Mouse (Mus musculus): ENCODE measurements at regions not wholly inside any gene's neighbourhood (a gene's known extent, or its start where the extent isn't known, plus 50 kb on each side); places are given as distances from the start of the nearest gene placed in this dataset.

DNA sequence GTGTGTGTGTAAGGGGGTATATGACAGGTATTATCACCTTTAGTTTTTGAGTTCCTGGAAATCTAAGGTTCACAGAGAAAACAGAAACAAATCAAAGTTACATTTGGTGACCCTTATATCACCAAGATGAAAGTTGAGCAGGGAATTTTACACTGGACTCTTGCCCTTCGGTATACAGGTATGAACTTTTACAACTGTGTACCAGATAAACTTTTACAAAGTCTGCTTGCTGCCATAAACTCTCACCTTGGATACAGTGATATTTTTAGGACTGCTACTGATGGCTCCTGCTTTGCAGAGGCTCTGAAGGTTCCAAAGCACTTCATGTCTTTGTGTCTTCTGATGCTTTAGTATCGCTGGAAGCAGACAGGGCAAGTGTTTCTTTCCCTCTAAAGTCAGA is 461.3 kb upstream of the Smarca2 start:
- no peaks in the 10 kb centered on the region for H3K27me3 ChIP-seq
- H3K4me1 ChIP-seq = no peaks in the 10 kb centered on the region
- no peak for ATAC-seq (replicated peaks; ENCODE audit: low FRiP score)
- H3K27ac ChIP-seq = no peak overlapping the region
- no peak overlapping the region for H3K4me2 ChIP-seq
- no peaks in the 10 kb centered on the region for H3K9me3 ChIP-seq (replicated peaks)
- no peak overlapping the region for H3K4me3 ChIP-seq (replicated peaks)
- H3K36me3 ChIP-seq = no peaks in the 10 kb centered on the region
- 90% methylated on average over 2 of the region's 2 CpGs for WGBS
- no peak overlapping the region for H3K9ac ChIP-seq

DNA sequence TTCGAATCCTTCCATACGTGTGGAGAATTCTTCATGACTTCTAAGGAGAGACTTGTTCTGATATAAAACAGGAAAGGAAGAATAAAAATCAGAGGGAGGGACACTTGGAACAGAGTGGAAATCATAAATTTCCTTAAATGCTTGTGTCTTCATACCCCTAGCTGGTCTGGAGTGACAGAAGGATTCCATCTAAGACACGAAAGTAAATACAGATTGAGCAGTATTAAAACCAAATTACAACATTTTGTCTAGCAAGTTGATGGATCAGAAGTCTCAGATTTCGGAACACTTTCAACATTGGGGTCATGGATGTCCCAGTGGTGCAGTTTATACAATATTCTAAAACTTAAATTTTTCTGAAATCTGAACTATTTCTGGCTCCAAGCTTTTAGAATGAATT is 453.6 kb upstream of the Smarca2 start:
- Histone ChIP-seq H3K27me3 (no peaks in the 10 kb centered on the region), H3K9me3 (replicated peaks) (no peaks in the 10 kb centered on the region), H3K4me1 (no peaks in the 10 kb centered on the region), H3K27ac (no peak overlapping the region), H3K36me3 (no peaks in the 10 kb centered on the region), H3K4me3 (replicated peaks) (no peak overlapping the region), H3K4me2 (no peak overlapping the region), H3K9ac (no peak overlapping the region)
- ATAC-seq (replicated peaks; ENCODE audit: low FRiP score) = no peak
- 50% methylated on average over 4 of the region's 4 CpGs for WGBS

DNA sequence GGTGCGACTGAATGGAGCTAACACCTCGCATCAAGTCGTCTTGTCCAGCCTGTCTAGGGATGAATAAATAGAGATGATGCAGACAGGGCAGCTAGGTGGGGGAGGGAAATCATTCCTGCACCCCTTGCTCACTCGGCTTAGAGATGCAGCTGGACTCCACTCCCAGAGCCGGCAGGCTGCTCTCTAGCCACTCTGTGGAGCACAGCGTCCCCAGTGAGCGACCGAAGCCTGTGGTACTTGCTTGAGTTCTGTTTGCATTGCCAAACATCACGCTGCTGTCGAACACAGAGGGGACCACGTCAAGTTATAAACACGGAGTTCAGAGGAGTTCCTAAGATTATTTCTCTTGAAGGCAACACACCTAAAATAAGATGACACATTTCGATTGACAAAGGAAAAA is 439.9 kb upstream of the Smarca2 start:
- Histone ChIP-seq H3K4me1 (no peaks in the 10 kb centered on the region), H3K27me3 (0 out of 2 replicates have a peak, but pooled peaks cover 4% of the 10 kb centered on the region), H3K9me3 (replicated peaks) (no peaks in the 10 kb centered on the region), H3K36me3 (no peaks in the 10 kb centered on the region), H3K9ac (no peak overlapping the region), H3K4me3 (replicated peaks) (no peak overlapping the region), H3K4me2 (no peak overlapping the region), H3K27ac (no peak overlapping the region)
- no peak for ATAC-seq (replicated peaks; ENCODE audit: low FRiP score)
- WGBS = 46% methylated on average over 13 of the region's 13 CpGs

DNA sequence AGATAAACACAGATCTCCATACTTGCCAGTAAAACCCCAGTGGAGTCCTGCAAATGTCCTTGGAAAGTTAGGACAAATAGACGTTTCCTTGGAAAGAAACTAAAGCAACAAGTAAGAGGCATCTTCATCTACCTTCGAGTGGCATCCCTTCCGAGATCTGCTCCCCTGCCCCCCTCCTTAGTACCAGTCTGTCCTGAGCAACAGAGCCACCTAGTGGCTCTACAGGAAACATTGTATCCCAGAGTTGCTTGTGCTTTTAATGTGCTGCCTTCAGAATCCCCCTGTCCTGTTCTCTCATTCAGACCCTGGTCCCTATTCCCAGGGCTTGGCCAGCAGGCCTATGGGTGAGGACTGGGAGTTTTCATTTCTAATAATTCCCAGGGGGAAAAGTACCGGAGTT is 423.1 kb upstream of the Smarca2 start:
- Histone ChIP-seq H3K4me2 (no peak overlapping the region), H3K36me3 (no peaks in the 10 kb centered on the region), H3K4me3 (replicated peaks) (no peak overlapping the region), H3K4me1 (no peaks in the 10 kb centered on the region), H3K9me3 (replicated peaks) (no peaks in the 10 kb centered on the region), H3K9ac (no peak overlapping the region), H3K27me3 (no peaks in the 10 kb centered on the region), H3K27ac (no peak overlapping the region)
- ATAC-seq (replicated peaks; ENCODE audit: low FRiP score) = 0 out of 2 replicates have a peak, but pooled peaks have one; percentile 29
- WGBS = 24% methylated on average over 4 of the region's 4 CpGs

DNA sequence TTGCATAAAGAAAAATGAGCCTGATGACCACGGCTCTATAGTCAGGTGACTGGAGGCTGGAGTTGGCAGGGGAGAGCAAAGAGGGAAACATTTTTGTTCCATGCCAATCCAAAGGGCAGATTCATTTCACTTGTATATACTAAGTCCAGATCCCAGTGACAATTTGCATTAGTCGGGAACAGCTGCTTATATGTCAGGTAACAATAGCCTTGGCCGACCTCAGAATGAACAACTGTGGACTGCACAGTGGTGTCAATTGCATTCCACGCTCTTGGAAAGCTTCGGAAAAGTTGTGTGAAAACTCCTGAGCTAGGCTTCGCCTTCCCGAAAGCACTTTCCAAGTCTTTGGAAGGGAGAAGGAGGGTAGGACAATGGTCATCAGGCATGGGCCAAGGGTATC is 419.8 kb upstream of the Smarca2 start:
- no peak overlapping the region for H3K9ac ChIP-seq
- no peak overlapping the region for H3K4me3 ChIP-seq (replicated peaks)
- H3K9me3 ChIP-seq (replicated peaks) = no peaks in the 10 kb centered on the region
- H3K36me3 ChIP-seq = no peaks in the 10 kb centered on the region
- 79% methylated on average over 7 of the region's 7 CpGs for WGBS
- no peak for ATAC-seq (replicated peaks; ENCODE audit: low FRiP score)
- H3K4me1 ChIP-seq = no peaks in the 10 kb centered on the region
- no peaks in the 10 kb centered on the region for H3K27me3 ChIP-seq
- no peak overlapping the region for H3K27ac ChIP-seq
- no peak overlapping the region for H3K4me2 ChIP-seq

DNA sequence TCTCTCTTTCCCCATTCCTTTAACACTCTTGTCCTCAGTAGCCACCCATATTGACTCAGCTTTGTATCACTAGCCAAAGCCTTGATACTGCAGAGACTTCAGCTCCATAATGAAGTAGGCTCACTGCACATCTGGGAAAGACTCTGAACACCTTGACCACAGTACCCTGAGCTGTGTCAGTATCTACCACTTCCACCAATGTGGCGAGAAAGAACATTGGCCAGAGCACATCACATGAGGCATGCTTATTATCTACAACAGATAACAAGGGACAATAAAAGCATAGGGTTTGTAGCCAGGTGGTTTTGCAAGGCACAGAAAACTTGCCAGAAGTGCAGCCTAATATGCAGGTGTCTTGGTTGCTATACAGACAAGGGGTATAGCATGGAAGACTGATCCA is 414.0 kb upstream of the Smarca2 start:
- Histone ChIP-seq H3K4me1 (no peaks in the 10 kb centered on the region), H3K9me3 (replicated peaks) (no peaks in the 10 kb centered on the region), H3K9ac (no peak overlapping the region), H3K27ac (no peak overlapping the region), H3K27me3 (no peaks in the 10 kb centered on the region), H3K36me3 (no peaks in the 10 kb centered on the region), H3K4me2 (no peak overlapping the region), H3K4me3 (replicated peaks) (no peak overlapping the region)
- WGBS = 83% methylated on average over 1 of the region's 1 CpGs
- no peak for ATAC-seq (replicated peaks; ENCODE audit: low FRiP score)

DNA sequence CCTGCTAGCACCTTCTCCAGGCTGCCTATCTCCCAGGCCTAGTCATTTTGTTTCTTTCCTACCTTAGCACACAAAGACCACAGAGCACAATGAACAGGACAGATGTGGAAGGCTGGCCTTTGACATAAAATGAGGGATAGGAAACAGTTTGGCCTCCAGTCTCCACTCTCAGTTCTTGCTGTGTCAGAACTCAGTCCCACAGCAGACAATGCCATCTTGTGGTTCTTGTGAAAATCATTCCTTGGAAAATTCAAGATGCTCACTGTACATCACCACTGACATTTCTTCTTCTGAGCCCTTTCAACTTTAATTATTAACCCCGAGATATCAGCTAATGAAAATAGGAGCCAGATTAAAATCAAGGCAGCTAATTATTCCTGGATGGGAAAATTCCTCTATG is 411.2 kb upstream of the Smarca2 start:
- Histone ChIP-seq H3K4me1 (no peaks in the 10 kb centered on the region), H3K36me3 (no peaks in the 10 kb centered on the region)
- WGBS = 59% methylated on average over 1 of the region's 1 CpGs

DNA sequence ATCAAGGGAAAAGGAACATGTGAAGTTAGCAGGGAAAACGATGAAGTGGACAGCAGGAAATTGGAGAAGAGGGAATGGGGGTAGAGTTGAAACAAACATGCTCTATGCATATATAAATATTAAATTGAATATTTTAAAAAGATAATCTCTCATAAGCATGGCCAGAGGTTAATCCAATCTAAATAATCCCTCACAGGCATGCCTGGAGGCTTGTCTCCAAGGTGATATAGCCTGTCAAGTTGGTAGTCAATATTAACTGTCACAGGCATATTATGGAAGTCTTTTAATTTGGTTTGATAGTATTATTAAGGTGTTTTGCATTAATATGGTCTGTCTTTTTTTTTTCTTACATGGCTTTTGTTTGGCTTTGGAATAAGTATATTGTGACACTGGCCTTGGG is 396.1 kb upstream of the Smarca2 start:
- Histone ChIP-seq H3K27ac (no peak overlapping the region), H3K27me3 (no peaks in the 10 kb centered on the region), H3K4me2 (no peak overlapping the region), H3K4me1 (no peaks in the 10 kb centered on the region), H3K9me3 (replicated peaks) (no peaks in the 10 kb centered on the region), H3K4me3 (replicated peaks) (no peak overlapping the region), H3K36me3 (no peaks in the 10 kb centered on the region), H3K9ac (no peak overlapping the region)
- no peak for ATAC-seq (replicated peaks; ENCODE audit: low FRiP score)
- 84% methylated on average over 1 of the region's 1 CpGs for WGBS

More for the DNA sequence above, 411.2 kb upstream of the Smarca2 start:
- no peak overlapping the region for H3K4me2 ChIP-seq
- H3K9me3 ChIP-seq (replicated peaks) = no peaks in the 10 kb centered on the region
- no peak overlapping the region for H3K4me3 ChIP-seq (replicated peaks)
- no peaks in the 10 kb centered on the region for H3K27me3 ChIP-seq
- H3K27ac ChIP-seq = no peak overlapping the region
- ATAC-seq (replicated peaks; ENCODE audit: low FRiP score) = no peak
- no peak overlapping the region for H3K9ac ChIP-seq

DNA sequence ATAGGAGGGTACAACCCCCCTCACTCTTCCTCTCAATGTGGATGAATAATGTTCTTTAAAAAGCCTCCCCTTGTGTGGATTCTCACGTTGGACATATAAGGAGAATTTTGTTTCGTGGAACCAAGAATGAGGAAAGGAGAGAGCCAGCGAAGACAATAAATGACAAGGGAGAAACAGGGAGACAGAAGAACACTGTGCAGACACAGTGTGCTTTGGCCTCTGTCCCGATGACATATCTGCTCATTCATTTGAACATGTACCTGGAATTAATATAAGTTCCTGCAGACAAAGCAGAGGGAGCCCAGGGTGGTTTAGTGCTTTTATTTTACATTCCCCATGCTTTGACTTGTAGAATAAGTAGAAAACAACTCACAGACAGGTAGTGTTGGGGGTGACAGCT is 370.3 kb upstream of the Smarca2 start:
- H3K4me1 ChIP-seq = no peaks in the 10 kb centered on the region
- no peaks in the 10 kb centered on the region for H3K9me3 ChIP-seq (replicated peaks)
- no peak overlapping the region for H3K27ac ChIP-seq

DNA sequence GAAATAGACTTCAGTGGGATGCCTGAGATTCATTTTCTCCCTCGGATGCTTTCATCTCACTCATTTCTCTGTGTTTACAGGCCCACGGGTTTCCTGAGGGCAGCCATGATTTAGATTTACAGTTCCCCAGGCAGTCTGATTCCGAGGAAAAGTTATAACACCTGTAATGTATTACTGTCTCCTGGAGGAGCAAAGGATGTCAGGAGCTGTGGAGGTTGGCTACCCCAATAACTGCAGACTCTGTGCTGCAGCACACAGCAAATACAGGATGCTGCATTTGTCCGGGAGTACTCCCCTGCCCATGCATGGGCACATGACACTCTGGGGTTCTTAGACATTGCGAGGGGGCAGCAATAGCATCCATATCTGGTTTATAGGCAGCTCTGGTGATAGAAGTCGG is 360.8 kb upstream of the Smarca2 start:
- no peaks in the 10 kb centered on the region for H3K9me3 ChIP-seq (replicated peaks)
- no peak for ATAC-seq (replicated peaks; ENCODE audit: low FRiP score)
- no peak overlapping the region for H3K27ac ChIP-seq
- no peak overlapping the region for H3K9ac ChIP-seq
- no peaks in the 10 kb centered on the region for H3K4me1 ChIP-seq
- H3K4me2 ChIP-seq = no peak overlapping the region
- no peak overlapping the region for H3K4me3 ChIP-seq (replicated peaks)
- no peaks in the 10 kb centered on the region for H3K36me3 ChIP-seq
- no peaks in the 10 kb centered on the region for H3K27me3 ChIP-seq
- WGBS = 44% methylated on average over 6 of the region's 6 CpGs

More for the DNA sequence above, 370.3 kb upstream of the Smarca2 start:
- Histone ChIP-seq H3K27me3 (no peaks in the 10 kb centered on the region), H3K9ac (no peak overlapping the region), H3K4me2 (no peak overlapping the region), H3K36me3 (no peaks in the 10 kb centered on the region), H3K4me3 (replicated peaks) (no peak overlapping the region)
- ATAC-seq (replicated peaks; ENCODE audit: low FRiP score) = no peak
- WGBS = 72% methylated on average over 4 of the region's 4 CpGs

DNA sequence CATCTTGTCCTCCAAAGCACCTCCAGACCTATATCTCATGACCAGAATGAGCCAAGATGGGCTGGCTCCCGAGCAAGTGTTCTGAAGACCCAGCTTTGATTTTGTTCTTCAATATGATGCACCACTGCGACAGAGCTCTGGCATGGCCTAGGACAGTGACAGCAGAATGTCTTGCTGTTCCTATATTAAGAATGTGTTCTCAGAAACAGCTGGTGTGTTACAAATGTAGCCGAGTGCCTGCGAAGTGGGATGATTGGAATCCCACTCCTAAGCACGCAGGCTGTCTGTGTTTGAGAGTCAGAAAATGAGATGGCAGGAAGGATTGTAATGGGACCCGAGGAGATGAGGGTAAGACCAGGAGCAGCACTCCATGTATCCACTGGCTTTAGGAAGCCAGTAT is 355.1 kb upstream of the Smarca2 start:
- 87% methylated on average over 6 of the region's 6 CpGs for WGBS
- Histone ChIP-seq H3K4me2 (no peak overlapping the region), H3K27me3 (no peaks in the 10 kb centered on the region), H3K9ac (no peak overlapping the region), H3K27ac (no peak overlapping the region), H3K4me1 (no peaks in the 10 kb centered on the region), H3K4me3 (replicated peaks) (no peak overlapping the region), H3K9me3 (replicated peaks) (no peaks in the 10 kb centered on the region), H3K36me3 (no peaks in the 10 kb centered on the region)
- ATAC-seq (replicated peaks; ENCODE audit: low FRiP score) = no peak

DNA sequence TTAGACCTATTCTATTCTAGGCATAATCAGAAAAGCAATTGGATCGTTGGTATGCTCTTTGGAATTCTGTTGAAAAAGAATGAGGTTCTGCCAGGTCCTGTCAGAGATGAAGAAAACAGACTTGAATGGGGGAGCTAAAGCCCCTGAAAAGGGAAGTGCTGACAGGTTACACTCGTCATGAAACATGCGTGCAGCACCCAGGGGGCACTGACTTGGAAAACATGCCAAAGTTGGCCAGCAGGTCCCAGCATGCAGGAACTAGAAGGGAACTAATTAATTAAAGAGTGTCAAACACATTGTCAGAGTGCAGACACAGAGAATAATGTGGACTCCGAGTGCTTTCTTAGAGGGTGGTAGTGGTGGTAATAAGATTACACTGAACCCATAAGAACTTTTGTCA is 346.2 kb upstream of the Smarca2 start:
- no peak for ATAC-seq (replicated peaks; ENCODE audit: low FRiP score)
- Histone ChIP-seq H3K27ac (no peak overlapping the region), H3K4me3 (replicated peaks) (no peak overlapping the region), H3K27me3 (no peaks in the 10 kb centered on the region), H3K36me3 (no peaks in the 10 kb centered on the region), H3K4me2 (no peak overlapping the region), H3K9ac (no peak overlapping the region), H3K4me1 (no peaks in the 10 kb centered on the region), H3K9me3 (replicated peaks) (no peaks in the 10 kb centered on the region)
- WGBS = 61% methylated on average over 4 of the region's 4 CpGs

DNA sequence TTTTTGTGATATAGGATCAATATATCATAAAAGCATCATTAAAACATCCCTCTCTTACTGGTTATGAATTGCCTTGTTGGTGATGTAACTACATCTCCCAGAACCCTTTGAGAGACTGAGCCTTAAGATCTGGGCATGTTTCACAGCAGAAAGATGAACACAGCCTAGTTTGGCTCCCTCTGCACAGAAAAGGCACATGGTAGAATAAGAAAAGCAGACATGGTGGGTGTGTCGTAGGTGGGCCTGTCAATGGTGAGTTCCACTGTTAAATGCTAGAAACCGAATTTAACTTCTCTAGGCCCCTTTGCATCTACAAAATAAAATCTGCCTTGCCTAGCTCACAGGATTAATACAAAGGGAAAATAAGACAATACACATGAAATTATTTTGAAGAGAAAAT is 343.3 kb upstream of the Smarca2 start:
- Histone ChIP-seq H3K9ac (no peak overlapping the region), H3K4me2 (no peak overlapping the region), H3K27ac (no peak overlapping the region), H3K4me1 (no peaks in the 10 kb centered on the region), H3K27me3 (no peaks in the 10 kb centered on the region), H3K9me3 (replicated peaks) (no peaks in the 10 kb centered on the region), H3K36me3 (no peaks in the 10 kb centered on the region), H3K4me3 (replicated peaks) (no peak overlapping the region)
- WGBS = 88% methylated on average over 2 of the region's 2 CpGs
- ATAC-seq (replicated peaks; ENCODE audit: low FRiP score) = no peak

All from kidney, embryonic 15.5 days (tissue).